Mouse (Mus musculus): ENCODE measurements around the gene Plch1. TPM values are rescaled to one million over a fixed set of nuclear protein-coding genes. Genes with fewer than 3 reads are reported as not detected.

Plch1 gene
- polyA plus RNA-seq, 1 experiment from 2014 or later = 2.2 TPM

- Histone ChIP-seq H3K4me1 (replicated peaks; ENCODE audit: control insufficient read depth, insufficient read depth, low read length) (no peaks in the 10 kb centered on the region), H3K36me3 (ENCODE audit: control insufficient read depth, insufficient read depth) (no peaks in the 10 kb centered on the region), H3K4me2 (replicated peaks; ENCODE audit: low read depth) (no peak overlapping the region), H3K27ac (ENCODE audit: low read depth, low read length) (no peak overlapping the region), H3K9ac (ENCODE audit: low read depth, low read length) (no peak overlapping the region), H3K27me3 (replicated peaks; ENCODE audit: control insufficient read depth, insufficient read depth, low read length) (no peaks in the 10 kb centered on the region), H3K4me3 (ENCODE audit: low read depth, low read length) (no peak overlapping the region), H3K9me3 (ENCODE audit: control insufficient read depth) (no peaks in the 10 kb centered on the region)
- no peak for ATAC-seq
- no peak for TF ChIP-seq CTCF (IDR thresholded peaks at IDR 0.05; ENCODE audit: low read depth)
- WGBS = 54% methylated on average over 2 of the region's 2 CpGs
These were observed 28.0 kb downstream of the Plch1 start for GRCm38 (mm10) chr3:63871249-63871648.

- Histone ChIP-seq H3K4me2 (replicated peaks; ENCODE audit: low read depth) (no peak overlapping the region), H3K9ac (ENCODE audit: low read depth, low read length) (no peak overlapping the region), H3K4me3 (ENCODE audit: low read depth, low read length) (no peak overlapping the region), H3K27ac (ENCODE audit: low read depth, low read length) (no peak overlapping the region), H3K27me3 (replicated peaks; ENCODE audit: control insufficient read depth, insufficient read depth, low read length) (no peaks in the 10 kb centered on the region), H3K9me3 (ENCODE audit: control insufficient read depth) (no peaks in the 10 kb centered on the region), H3K4me1 (replicated peaks; ENCODE audit: control insufficient read depth, insufficient read depth, low read length) (no peaks in the 10 kb centered on the region), H3K36me3 (ENCODE audit: control insufficient read depth, insufficient read depth) (no peaks in the 10 kb centered on the region)
- ATAC-seq = no peak
- 70% methylated on average over 1 of the region's 1 CpGs for WGBS
- peak; percentile 71 for TF ChIP-seq CTCF (IDR thresholded peaks at IDR 0.05; ENCODE audit: low read depth)
These were observed 31.0 kb downstream of the Plch1 start for GRCm38 (mm10) chr3:63868285-63868684.

DNA sequence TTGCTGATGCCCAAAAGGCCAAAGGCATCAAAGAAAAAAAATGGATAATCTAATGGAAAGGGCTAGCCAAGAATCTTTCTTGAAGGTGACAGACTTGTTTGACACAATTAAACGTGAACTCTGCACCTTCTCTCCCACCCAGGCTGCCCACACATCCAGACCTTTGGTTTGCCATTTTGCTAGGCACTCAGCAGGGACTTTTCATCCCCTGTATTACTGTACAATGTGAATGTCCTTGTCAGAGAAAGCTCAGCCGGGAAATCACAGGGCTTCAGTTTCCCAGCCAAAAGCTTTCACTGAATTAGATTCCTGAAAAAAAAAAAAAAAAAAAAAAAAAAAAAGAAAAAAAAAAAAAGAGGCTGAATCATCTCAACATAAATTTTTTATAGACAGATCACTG is 34.2 kb downstream of the Plch1 start:
- no peak for ATAC-seq
- Histone ChIP-seq H3K9ac (ENCODE audit: low read depth, low read length) (no peak overlapping the region), H3K36me3 (ENCODE audit: control insufficient read depth, insufficient read depth) (0 out of 2 replicates have a peak, but pooled peaks cover 4% of the 10 kb centered on the region), H3K27me3 (replicated peaks; ENCODE audit: control insufficient read depth, insufficient read depth, low read length) (no peaks in the 10 kb centered on the region), H3K4me3 (ENCODE audit: low read depth, low read length) (no peak overlapping the region), H3K27ac (ENCODE audit: low read depth, low read length) (no peak overlapping the region), H3K4me1 (replicated peaks; ENCODE audit: control insufficient read depth, insufficient read depth, low read length) (no peaks in the 10 kb centered on the region), H3K4me2 (replicated peaks; ENCODE audit: low read depth) (no peak overlapping the region), H3K9me3 (ENCODE audit: control insufficient read depth) (no peaks in the 10 kb centered on the region)
- TF ChIP-seq CTCF (IDR thresholded peaks at IDR 0.05; ENCODE audit: low read depth) = no peak
- WGBS = 64% methylated on average over 2 of the region's 2 CpGs

DNA sequence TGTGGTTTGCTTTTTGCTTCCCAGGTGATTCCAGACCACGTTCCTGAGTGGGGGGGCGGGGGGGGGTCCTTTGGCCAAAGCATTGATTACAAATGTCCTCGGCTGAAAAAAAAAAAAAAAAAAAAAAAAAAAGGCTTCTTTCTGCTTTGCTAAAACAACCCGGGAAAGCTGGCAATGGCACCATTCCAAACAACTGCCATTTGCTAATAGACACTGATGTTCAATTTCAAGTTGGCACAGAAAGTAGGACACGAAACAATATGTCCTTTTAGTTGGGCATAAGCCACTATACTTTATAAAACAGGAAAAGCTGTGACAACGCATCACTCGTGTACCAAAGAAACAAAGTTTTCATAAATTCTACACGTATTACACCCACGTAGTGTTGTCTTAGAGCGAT is 36.6 kb downstream of the Plch1 start:
- no peak for ATAC-seq
- H3K36me3 ChIP-seq (ENCODE audit: control insufficient read depth, insufficient read depth) = 0 out of 2 replicates have a peak, but pooled peaks cover 4% of the 10 kb centered on the region
- whole genome bisulfite sequencing = 85% methylated on average over 10 of the region's 10 CpGs
- no peak overlapping the region for H3K9ac ChIP-seq (ENCODE audit: low read depth, low read length)
- no peak overlapping the region for H3K4me2 ChIP-seq (replicated peaks; ENCODE audit: low read depth)
- no peaks in the 10 kb centered on the region for H3K4me1 ChIP-seq (replicated peaks; ENCODE audit: control insufficient read depth, insufficient read depth, low read length)
- no peak overlapping the region for H3K27ac ChIP-seq (ENCODE audit: low read depth, low read length)
- no peaks in the 10 kb centered on the region for H3K9me3 ChIP-seq (ENCODE audit: control insufficient read depth)
- no peak overlapping the region for H3K4me3 ChIP-seq (ENCODE audit: low read depth, low read length)
- no peak for TF ChIP-seq CTCF (IDR thresholded peaks at IDR 0.05; ENCODE audit: low read depth)
- H3K27me3 ChIP-seq (replicated peaks; ENCODE audit: control insufficient read depth, insufficient read depth, low read length) = no peaks in the 10 kb centered on the region

- H3K27me3 ChIP-seq (replicated peaks; ENCODE audit: control insufficient read depth, insufficient read depth, low read length) = no peaks in the 10 kb centered on the region
- no peak overlapping the region for H3K9ac ChIP-seq (ENCODE audit: low read depth, low read length)
- WGBS = 62% methylated on average over 5 of the region's 5 CpGs
- no peak for ATAC-seq
- no peak overlapping the region for H3K4me2 ChIP-seq (replicated peaks; ENCODE audit: low read depth)
- no peaks in the 10 kb centered on the region for H3K9me3 ChIP-seq (ENCODE audit: control insufficient read depth)
- no peak overlapping the region for H3K27ac ChIP-seq (ENCODE audit: low read depth, low read length)
- H3K4me3 ChIP-seq (ENCODE audit: low read depth, low read length) = no peak overlapping the region
- no peaks in the 10 kb centered on the region for H3K36me3 ChIP-seq (ENCODE audit: control insufficient read depth, insufficient read depth)
- no peaks in the 10 kb centered on the region for H3K4me1 ChIP-seq (replicated peaks; ENCODE audit: control insufficient read depth, insufficient read depth, low read length)
- no peak for TF ChIP-seq CTCF (IDR thresholded peaks at IDR 0.05; ENCODE audit: low read depth)
These were observed 46.4 kb downstream of the Plch1 start for GRCm38 (mm10) chr3:63852828-63853227.

GRCm38 (mm10) chr3:63851125-63851698 is 48.1 kb downstream of the Plch1 start:
- no peak overlapping the region for H3K4me2 ChIP-seq (replicated peaks; ENCODE audit: low read depth)

More at GRCm38 (mm10) chr3:63851125-63851698, 48.1 kb downstream of the Plch1 start:
- no peaks in the 10 kb centered on the region for H3K36me3 ChIP-seq (ENCODE audit: control insufficient read depth, insufficient read depth)
- no peak for ATAC-seq
- H3K9ac ChIP-seq (ENCODE audit: low read depth, low read length) = no peak overlapping the region
- no peaks in the 10 kb centered on the region for H3K4me1 ChIP-seq (replicated peaks; ENCODE audit: control insufficient read depth, insufficient read depth, low read length)
- WGBS = 58% methylated on average over 12 of the region's 12 CpGs
- no peak overlapping the region for H3K4me3 ChIP-seq (ENCODE audit: low read depth, low read length)
- no peaks in the 10 kb centered on the region for H3K9me3 ChIP-seq (ENCODE audit: control insufficient read depth)
- no peak overlapping the region for H3K27ac ChIP-seq (ENCODE audit: low read depth, low read length)
- no peaks in the 10 kb centered on the region for H3K27me3 ChIP-seq (replicated peaks; ENCODE audit: control insufficient read depth, insufficient read depth, low read length)
- no peak for TF ChIP-seq CTCF (IDR thresholded peaks at IDR 0.05; ENCODE audit: low read depth)
